Mouse (Mus musculus): ENCODE measurements around the gene Bmf.

DNA sequence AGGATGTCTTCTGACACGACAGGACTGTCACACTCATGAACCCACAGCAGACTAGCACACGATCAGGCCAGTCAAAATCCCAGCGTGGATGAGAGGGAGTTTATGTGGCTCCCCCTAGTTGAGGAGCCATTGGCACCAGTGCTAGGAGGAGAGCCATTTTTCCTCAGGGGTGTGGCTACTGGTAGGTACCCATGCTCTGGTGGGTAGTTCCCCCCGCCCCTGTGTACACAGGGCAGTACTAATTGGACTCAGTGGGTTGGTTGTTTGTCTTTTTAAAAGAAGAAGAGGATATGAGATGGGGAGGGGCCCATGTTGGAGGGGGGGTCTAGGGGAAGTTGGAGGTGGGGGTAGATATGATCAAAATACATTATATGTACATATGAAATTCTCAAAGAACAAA, 12.5 kb upstream of the Bmf start:
- TF ChIP-seq CTCF (IDR thresholded peaks at IDR 0.05; ENCODE audit: low read depth) = no peak
- TF ChIP-seq EP300 (optimal IDR thresholded peaks at IDR 0.05) = no peak

All from stomach, postnatal 0 days (tissue).